21 mouse cellular contexts compared by ENCODE assay signal in genomic region chr7:142630691-142631090, GRCm38 (mm10). TPM values are rescaled to one million over a fixed set of nuclear protein-coding genes. Genes with fewer than 3 reads are reported as not detected.
DNase-seq lines count a peak whose midpoint lies in the region.
"Had no signal": no experiment of that assay in that cellular context is flagged by ENCODE, and none has a peak within 500 bp of the region (broad histone marks: within the 10 kb centered on the region; RNA-seq: fewer than 3 reads in every experiment).

No protein-coding gene starts in this region.

- peak overlapping the region; percentile 9; the same call in 1 of the 2 replicates for H3K27ac ChIP-seq in heart, embryonic 10.5 days
- H3K27ac ChIP-seq: embryonic facial prominence, embryonic 15.5 days; heart, embryonic 13.5 days; kidney, postnatal 0 days; neural tube, embryonic 12.5 days had no signal

- intact Hi-C loops in heart, postnatal 25 days (cut with DNase I), result no loop called here

- peaks cover 4% of the 10 kb centered on the region; the same call in 1 of the 2 replicates for H3K27me3 ChIP-seq in heart, embryonic 10.5 days (ENCODE audit: insufficient read depth, poor library complexity, severe bottlenecking)
- H3K27me3 ChIP-seq: embryonic facial prominence, embryonic 15.5 days; heart, embryonic 13.5 days; neural tube, embryonic 12.5 days had no signal

- H3K9me3 ChIP-seq in heart, embryonic 10.5 days, result no peaks in the 10 kb centered on the region
- H3K9me3 ChIP-seq: embryonic facial prominence, embryonic 15.5 days; heart, embryonic 13.5 days; megakaryocyte, embryonic 14.5 days; neural tube, embryonic 12.5 days had no signal

- WGBS in heart, embryonic 10.5 days, result 68% methylated on average over 10 of the region's 10 CpGs

- no peak overlapping the region for H3K4me3 ChIP-seq in heart, embryonic 10.5 days
- H3K4me3 ChIP-seq: embryonic facial prominence, embryonic 15.5 days; heart, embryonic 13.5 days; megakaryocyte, embryonic 14.5 days; neural tube, embryonic 12.5 days had no signal

- DNase-seq in heart, embryonic 10.5 days (ENCODE audit: low spot score), result no peak
- no peak for DNase-seq in heart, postnatal 25 days (ENCODE audit: low spot score)
- DNase-seq in Muller cell, postnatal 12 days (ENCODE audit: inconsistent ontology term), result peak; percentile 30
- peak; percentile 77 for DNase-seq in brain, adult 2 months (ENCODE audit: low read depth, low spot score)
- DNase-seq in cerebellum, adult 9-11 months, result peak; percentile 84
- no peak for DNase-seq in spleen, adult 18-20 months
- no peak for DNase-seq in testis, postnatal 14 days (ENCODE audit: low spot score)
- no peak for DNase-seq in ovary, postnatal 10 days (ENCODE audit: low spot score)
- DNase-seq: forebrain, postnatal 0 days; gastrocnemius, postnatal 10 days; right cerebral cortex, postnatal 25 days; thymus, adult 18-20 months had no signal

- peaks cover 19% of the 10 kb centered on the region; the same call in 1 of the 2 replicates for H3K4me1 ChIP-seq in heart, embryonic 10.5 days
- H3K4me1 ChIP-seq: megakaryocyte, embryonic 14.5 days; neural tube, embryonic 12.5 days had no signal

- no peaks in the 10 kb centered on the region for H3K36me3 ChIP-seq in heart, embryonic 10.5 days
- H3K36me3 ChIP-seq: embryonic facial prominence, embryonic 15.5 days; heart, embryonic 13.5 days; neural tube, embryonic 12.5 days had no signal

RNA-seq across cellular contexts. Expression of gene Igf2, which starts 35.9 kb away (rescaled TPM):
- 962 and 991 TPM in 2 replicates for polyA plus RNA-seq in heart, embryonic 10.5 days (2016; fragmentation: Nextera tagmentation; extraction: Ambion mirVana)
- 100 to 1,000 TPM; 131 to 156 TPM for total RNA-seq in heart, postnatal 25 days (2021)
- total RNA-seq: hematopoietic stem cell, adult 5-6 weeks had no signal

RNA-seq across cellular contexts. Expression of gene Gm49394, which starts 39.1 kb away (rescaled TPM):
- 0.17 and 0.34 TPM in 2 replicates for polyA plus RNA-seq in heart, embryonic 10.5 days (2016; fragmentation: Nextera tagmentation; extraction: Ambion mirVana)
- not detected for total RNA-seq in heart, postnatal 25 days (2021)
- total RNA-seq: forebrain, postnatal 0 days; hematopoietic stem cell, adult 5-6 weeks had no signal
- polyA plus RNA-seq: cortical plate, adult 2 months; kidney, postnatal 0 days; liver, embryonic 11.5 days; lung, embryonic 16.5 days; neural tube, embryonic 12.5 days had no signal

Comparison
In these comparisons a context has a peak if more than half of its experiments do, and no peak if none do; other contexts are left out.
1. DNase-seq: peak in Muller cell, postnatal 12 days (single experiment), brain, adult 2 months (single experiment) and cerebellum, adult 9-11 months (single experiment); none in heart, embryonic 10.5 days (single experiment), heart, postnatal 25 days (single experiment), spleen, adult 18-20 months (0 of 2), testis, postnatal 14 days (single experiment) and ovary, postnatal 10 days (single experiment).